Mouse (Mus musculus) limb, embryonic 12.5 days (tissue): ENCODE measurements around the gene Rab40c. TPM values are rescaled to one million over a fixed set of nuclear protein-coding genes. Genes with fewer than 3 reads are reported as not detected.
A peak's percentile ranks its signal among the peaks of the same experiment; 100 is the strongest.

Source experiments
- ATAC-seq: fragments of 200-750 bp; cut with Nextera tagmentation; 2 replicates; pipeline ENCODE4 v1.8.0; 2017; ENCODE audit warnings: low read depth, moderate TSS enrichment; ENCODE audit not compliant: insufficient number of reproducible peaks, insufficient read depth, low FRiP score, low TSS enrichment
- H3K27ac ChIP-seq: fragments of 300-500 bp; sonication (generic); 2 replicates; pipeline ENCODE4 v1.5.1; 2016; ENCODE audit warnings: mild to moderate bottlenecking, moderate library complexity
- H3K27me3 ChIP-seq: fragments of 300-500 bp; sonication (generic); 2 replicates; pipeline ENCODE4 v1.6.1; 2016; ENCODE audit warnings: mild to moderate bottlenecking, moderate library complexity
- H3K36me3 ChIP-seq: fragments of 300-500 bp; sonication (generic); 2 replicates; pipeline ENCODE4 v1.6.1; 2016; ENCODE audit warnings: mild to moderate bottlenecking, moderate library complexity
- H3K4me1 ChIP-seq: fragments of 300-500 bp; sonication (generic); replicated peaks from 2 replicates; pipeline ENCODE4 v1.6.1; 2016
- H3K4me2 ChIP-seq: fragments of 300-500 bp; sonication (generic); 2 replicates; pipeline ENCODE4 v1.6.1; 2016; ENCODE audit warnings: mild to moderate bottlenecking, moderate library complexity
- H3K4me3 ChIP-seq: fragments of 300-500 bp; sonication (generic); replicated peaks from 2 replicates; pipeline ENCODE4 v1.5.1; 2016; ENCODE audit warnings: mild to moderate bottlenecking
- H3K9ac ChIP-seq: fragments of 300-500 bp; sonication (generic); replicated peaks from 2 replicates; pipeline ENCODE4 v1.6.1; 2016; ENCODE audit warnings: mild to moderate bottlenecking, moderate library complexity
- H3K9me3 ChIP-seq: fragments of 300-500 bp; sonication (generic); 2 replicates; pipeline ENCODE4 v1.6.1; 2016; ENCODE audit warnings: mild to moderate bottlenecking, moderate library complexity
- WGBS: fragments of 180-500 bp; shearing (Covaris S2); methylation state at CpG from one replicate; pipeline ENCODE4 v1.1.7; 2016; 5-methylcytosine and 5-hydroxymethylcytosine counted together
- polyA plus RNA-seq: library from polyadenylated mRNA; unstranded; fragments of >200 nt; fragmentation: Nextera tagmentation; extraction: Ambion mirVana; gene quantifications from 2 replicates; pipeline ENCODE4 v1.2.1, GENCODE M21; 2016

Gene Rab40c
- polyA plus RNA-seq, 1 experiment from 2014 or later, result 35.7 TPM

DNA sequence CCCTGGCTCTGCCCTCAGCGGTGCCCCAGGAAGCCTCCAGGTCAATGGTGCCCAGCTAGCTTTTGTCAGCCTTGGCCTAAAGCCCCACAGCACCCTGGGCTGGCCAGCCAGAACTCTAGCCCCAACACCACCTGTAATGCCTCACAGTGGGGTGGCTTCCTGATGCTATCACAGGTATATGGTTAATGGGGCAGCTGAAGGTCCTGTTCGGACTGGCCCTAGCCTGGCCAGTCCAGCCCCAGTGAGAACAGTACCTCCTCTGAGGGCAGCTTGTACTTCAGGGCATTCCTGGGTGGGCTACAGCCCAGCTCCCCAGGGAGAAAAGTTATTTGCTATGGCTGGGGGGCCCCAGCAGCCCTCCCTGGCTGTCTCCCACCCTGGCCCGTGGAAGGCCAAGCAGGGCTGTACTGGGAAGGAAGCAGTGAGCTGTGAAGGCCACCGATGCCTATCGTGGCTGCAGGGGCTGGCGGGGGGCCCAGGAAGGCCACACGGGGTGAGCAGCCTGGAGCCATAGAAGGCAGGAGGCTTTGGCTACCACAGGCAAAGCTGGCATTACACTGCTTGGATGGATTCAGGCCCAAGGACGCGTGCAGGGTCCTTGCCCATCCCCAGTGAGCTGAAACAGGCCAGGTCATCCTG, 26.1 kb upstream of the Rab40c start:
- H3K27ac ChIP-seq, result no peak overlapping the region
- peaks cover 18% of the 10 kb centered on the region for H3K27me3 ChIP-seq
- 75% methylated on average over 9 of the region's 9 CpGs for WGBS
- ATAC-seq, result no peak
- H3K9me3 ChIP-seq, result no peaks in the 10 kb centered on the region
- no peaks in the 10 kb centered on the region for H3K36me3 ChIP-seq
- H3K4me1 ChIP-seq, result peaks cover 10% of the 10 kb centered on the region
- H3K9ac ChIP-seq, result no peak overlapping the region
- H3K4me2 ChIP-seq, result no peak overlapping the region; the same call in 1 of the 2 replicates
- no peak overlapping the region for H3K4me3 ChIP-seq

DNA sequence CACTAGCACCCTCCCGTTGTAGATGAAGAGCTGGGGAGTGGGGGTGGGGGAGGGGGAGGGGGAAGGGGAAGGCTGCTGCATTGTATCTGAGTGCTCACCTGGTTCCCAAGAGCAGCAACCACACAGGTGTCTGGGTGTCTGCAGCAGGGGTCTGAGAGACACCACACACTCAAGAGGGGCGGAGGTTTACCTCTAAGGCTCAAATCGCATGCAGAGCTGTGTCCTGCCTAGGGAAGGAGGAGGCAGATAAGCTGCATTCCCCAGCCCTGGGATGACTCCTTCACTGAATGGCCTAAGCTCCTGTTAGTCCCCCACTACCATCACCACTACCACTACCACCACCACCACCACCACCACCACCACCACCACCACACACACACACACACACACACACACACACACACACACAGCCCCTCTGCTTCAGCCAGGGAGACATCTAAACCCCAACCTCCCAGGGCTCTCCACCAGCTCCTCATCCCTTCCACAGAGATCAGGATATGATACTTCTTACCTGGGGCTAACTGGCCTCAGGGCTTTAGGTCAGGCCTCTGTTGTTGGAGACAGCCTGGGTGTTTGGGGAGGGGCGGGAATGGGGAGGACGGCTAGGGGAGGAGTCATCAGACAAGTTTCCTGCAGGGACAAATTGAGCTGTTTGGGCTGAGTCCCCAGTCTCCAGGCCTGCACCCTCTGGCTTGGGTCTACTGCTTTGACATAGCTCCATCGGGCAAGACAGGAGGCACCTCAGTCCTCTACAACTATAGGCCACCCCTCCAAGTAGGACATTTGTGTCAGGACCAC, 25.0 kb upstream of the Rab40c start, which contains the start of the genes Pigq and Nhlrc4:
TSS of gene Pigq (minus strand) at position 571 of the 798 bp plus-strand sequence.
TSS of gene Nhlrc4 (minus strand) at position 596 of the 798 bp plus-strand sequence.
- WGBS, result 57% methylated on average over 6 of the region's 6 CpGs
- Histone ChIP-seq H3K9me3 (no peaks in the 10 kb centered on the region), H3K27me3 (peaks cover 7% of the 10 kb centered on the region), H3K4me3 (no peak within 1 kb of the TSS), H3K4me1 (peaks cover 13% of the 10 kb centered on the region), H3K27ac (no peak within 1 kb of the TSS), H3K4me2 (no peak within 1 kb of the TSS; the same call in 1 of the 2 replicates), H3K9ac (no peak within 1 kb of the TSS), H3K36me3 (no peaks in the 10 kb centered on the region; the same call in 1 of the 2 replicates)
- no peak for ATAC-seq

DNA sequence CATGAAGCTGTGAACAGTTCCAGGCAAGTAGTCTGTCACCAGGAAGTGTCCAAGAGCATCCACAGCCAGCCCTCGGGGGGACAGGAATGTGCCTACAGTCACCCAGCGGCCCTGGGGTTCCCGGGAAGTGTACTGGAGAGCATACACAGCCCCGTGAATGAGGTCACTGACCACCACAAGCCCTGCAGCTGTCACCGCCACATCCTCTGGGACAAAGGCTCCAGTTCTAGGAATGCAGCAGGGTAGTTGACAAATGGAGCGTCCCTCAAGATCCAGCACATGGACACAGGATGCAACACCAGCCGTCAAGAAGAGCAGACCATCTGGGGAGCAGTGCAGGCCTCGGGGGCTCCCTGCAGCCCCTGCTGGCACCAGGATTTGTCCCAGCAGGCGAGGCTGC, 24.2 kb upstream of the Rab40c start:
- Histone ChIP-seq H3K4me3 (no peak overlapping the region), H3K4me2 (no peak overlapping the region)
- WGBS, result 73% methylated on average over 9 of the region's 9 CpGs

DNA sequence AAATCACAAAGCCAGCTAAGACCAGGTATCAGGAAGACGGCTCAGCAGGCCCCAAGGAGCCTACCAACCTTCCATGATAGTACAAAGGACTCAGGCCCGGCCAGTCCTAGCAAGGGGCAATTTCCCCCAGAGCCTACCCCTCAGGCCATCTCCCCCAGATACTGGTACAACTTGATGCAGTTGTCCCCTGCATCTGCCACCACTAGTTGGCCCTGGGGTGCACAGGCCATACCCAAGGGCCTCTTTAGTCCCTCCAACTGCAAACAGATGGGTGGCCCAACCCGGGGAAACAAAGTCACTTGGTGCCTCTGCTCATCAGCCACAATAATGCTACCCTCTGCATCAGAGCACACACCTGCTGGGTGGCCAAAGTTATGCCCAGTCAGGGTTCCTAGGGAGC, 23.7 kb upstream of the Rab40c start:
- H3K36me3 ChIP-seq, result peaks cover 8% of the 10 kb centered on the region; the same call in 1 of the 2 replicates
- no peak overlapping the region for H3K4me2 ChIP-seq
- H3K9me3 ChIP-seq, result no peaks in the 10 kb centered on the region
- no peaks in the 10 kb centered on the region for H3K27me3 ChIP-seq
- no peak for ATAC-seq
- H3K9ac ChIP-seq, result no peak overlapping the region
- 75% methylated on average over 3 of the region's 3 CpGs for WGBS
- H3K4me1 ChIP-seq, result peaks cover 13% of the 10 kb centered on the region
- H3K27ac ChIP-seq, result no peak overlapping the region
- H3K4me3 ChIP-seq, result no peak overlapping the region

More for the DNA sequence above, 24.2 kb upstream of the Rab40c start:
- Histone ChIP-seq H3K27me3 (peaks cover 3% of the 10 kb centered on the region; the same call in 1 of the 2 replicates), H3K9me3 (no peaks in the 10 kb centered on the region), H3K27ac (no peak overlapping the region), H3K9ac (no peak overlapping the region), H3K36me3 (peaks cover 3% of the 10 kb centered on the region; the same call in 1 of the 2 replicates), H3K4me1 (peaks cover 13% of the 10 kb centered on the region)
- ATAC-seq, result no peak

DNA sequence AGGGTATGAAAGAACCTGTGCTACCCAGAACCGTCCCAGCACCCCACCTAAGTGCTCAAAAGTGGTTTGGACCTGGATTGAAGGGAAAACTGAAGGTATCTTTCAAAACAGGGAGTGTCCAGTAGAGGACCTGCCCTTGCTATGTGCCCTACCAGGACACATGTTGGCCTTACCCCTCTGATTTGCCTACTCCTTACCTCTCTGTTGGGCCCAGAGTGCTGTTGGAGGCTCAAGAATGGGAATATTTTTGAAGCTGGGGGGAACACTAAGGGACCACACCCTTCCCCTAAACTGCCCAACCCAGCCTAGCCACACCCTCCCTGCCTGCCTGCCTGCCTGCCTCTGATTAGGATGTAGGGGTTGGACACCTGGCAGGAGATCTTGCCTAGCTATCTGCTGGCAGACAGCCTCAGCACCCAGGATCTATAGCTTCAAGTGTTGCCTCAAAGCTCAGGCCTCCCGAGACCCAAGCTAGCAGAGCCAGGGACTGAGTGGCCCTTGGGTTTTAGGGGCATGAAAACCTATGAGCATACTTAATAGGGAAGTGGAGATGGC, 23.1 kb upstream of the Rab40c start:
- no peak for ATAC-seq
- no peak overlapping the region for H3K4me3 ChIP-seq
- no peak overlapping the region for H3K9ac ChIP-seq
- peaks cover 10% of the 10 kb centered on the region; the same call in 1 of the 2 replicates for H3K36me3 ChIP-seq
- no peaks in the 10 kb centered on the region for H3K27me3 ChIP-seq
- peaks cover 13% of the 10 kb centered on the region for H3K4me1 ChIP-seq
- 80% methylated on average over 2 of the region's 2 CpGs for WGBS
- no peak overlapping the region for H3K27ac ChIP-seq
- H3K9me3 ChIP-seq, result no peaks in the 10 kb centered on the region
- peak overlapping the region; percentile 76 for H3K4me2 ChIP-seq

DNA sequence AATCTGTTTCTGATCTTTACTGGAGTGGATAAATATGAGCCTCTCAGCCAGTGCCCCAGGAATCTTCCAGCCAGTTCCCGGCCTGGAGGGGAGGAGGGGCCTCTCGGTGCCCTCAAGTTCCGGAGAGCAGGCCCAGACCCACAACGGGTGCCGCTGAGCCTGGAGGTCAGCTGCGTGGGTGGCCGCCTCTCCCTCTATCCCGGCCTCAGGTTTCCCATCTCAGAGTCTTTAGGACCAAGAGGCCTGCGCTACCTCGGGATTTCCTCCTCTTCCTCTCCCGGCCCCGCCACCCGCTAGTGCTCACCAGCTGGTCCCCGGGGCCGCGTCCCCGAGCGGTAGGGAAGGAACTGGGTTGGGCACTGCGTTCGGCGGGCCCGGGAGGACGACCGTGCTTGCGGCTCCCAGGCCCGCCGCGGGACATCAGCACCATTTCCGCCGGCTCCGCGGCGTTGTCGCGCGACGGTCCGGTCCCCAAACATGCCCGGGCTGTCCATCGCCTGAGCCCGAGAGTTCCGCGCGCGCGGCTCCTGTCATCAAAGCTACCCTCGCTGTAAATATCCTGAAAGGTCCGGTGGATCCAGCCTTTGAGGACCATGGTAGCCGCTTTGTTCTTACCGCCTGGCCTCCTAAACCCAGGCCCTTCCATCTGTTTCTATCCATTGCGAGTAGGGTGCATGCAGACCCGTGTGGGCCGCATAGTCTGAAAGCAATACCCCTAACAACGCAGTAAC, 22.1 kb upstream of the Rab40c start:
- Histone ChIP-seq H3K9ac (peak overlapping the region; percentile 96), H3K4me2 (peak overlapping the region; percentile 76), H3K9me3 (no peaks in the 10 kb centered on the region), H3K27ac (peak overlapping the region; percentile 92), H3K4me3 (peak overlapping the region; percentile 90), H3K27me3 (no peaks in the 10 kb centered on the region), H3K36me3 (peaks cover 20% of the 10 kb centered on the region), H3K4me1 (peaks cover 13% of the 10 kb centered on the region)
- WGBS, result 3% methylated on average over 54 of the region's 54 CpGs
- ATAC-seq, result peak; percentile 53; the same call in 1 of the 2 replicates

DNA sequence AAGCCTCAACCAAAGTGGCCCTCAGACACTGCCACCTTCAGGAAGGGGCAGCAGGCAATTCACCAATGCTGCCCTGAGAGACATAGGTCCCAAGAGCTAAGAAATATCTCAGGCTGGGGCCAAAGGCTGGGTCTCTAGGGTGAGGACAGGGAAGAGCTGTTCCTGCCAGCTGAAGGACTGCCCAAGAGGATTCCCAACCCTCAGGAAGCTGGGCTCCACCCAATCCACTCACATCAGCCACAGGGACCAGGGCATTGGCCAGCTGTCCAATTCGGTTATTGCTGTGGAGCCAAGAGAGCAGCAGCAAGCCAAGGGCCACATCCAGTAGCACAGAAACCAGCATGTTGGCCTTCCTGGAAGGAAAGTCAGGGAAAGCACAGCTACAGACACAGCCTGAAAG, 15.0 kb upstream of the Rab40c start:
- Histone ChIP-seq H3K27me3 (no peaks in the 10 kb centered on the region), H3K4me1 (no peaks in the 10 kb centered on the region), H3K9ac (no peak overlapping the region), H3K4me3 (no peak overlapping the region), H3K27ac (no peak overlapping the region), H3K9me3 (no peaks in the 10 kb centered on the region), H3K36me3 (peaks cover 89% of the 10 kb centered on the region), H3K4me2 (no peak overlapping the region)
- no peak for ATAC-seq
- 85% methylated on average over 1 of the region's 1 CpGs for WGBS

DNA sequence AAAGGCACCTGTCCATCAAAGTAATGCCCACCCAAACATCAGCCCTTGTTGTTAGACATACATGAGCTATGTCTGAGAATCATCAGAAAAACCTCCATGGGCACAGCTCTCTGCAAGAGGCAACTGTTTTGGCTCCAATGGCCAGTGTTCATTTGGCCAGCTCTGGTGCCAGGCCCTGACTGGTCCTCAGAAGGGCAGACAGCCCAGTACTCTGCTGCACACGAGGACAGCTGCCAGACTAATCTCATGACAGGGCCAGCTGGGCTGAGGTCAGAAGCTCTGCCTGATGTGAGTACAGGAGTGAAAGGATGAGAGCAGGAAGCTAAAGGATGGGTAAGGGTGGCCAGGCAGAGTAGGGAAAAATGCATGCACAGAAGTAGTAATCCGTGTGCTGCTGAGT, 5.8 kb upstream of the Rab40c start:
- H3K27me3 ChIP-seq, result no peaks in the 10 kb centered on the region
- H3K4me3 ChIP-seq, result no peak overlapping the region
- H3K27ac ChIP-seq, result no peak overlapping the region
- H3K4me2 ChIP-seq, result no peak overlapping the region
- no peak overlapping the region for H3K9ac ChIP-seq
- H3K4me1 ChIP-seq, result peaks cover 10% of the 10 kb centered on the region; the same call in 1 of the 2 replicates
- 77% methylated on average over 2 of the region's 2 CpGs for WGBS
- no peaks in the 10 kb centered on the region for H3K9me3 ChIP-seq
- peaks cover 48% of the 10 kb centered on the region for H3K36me3 ChIP-seq
- no peak for ATAC-seq

DNA sequence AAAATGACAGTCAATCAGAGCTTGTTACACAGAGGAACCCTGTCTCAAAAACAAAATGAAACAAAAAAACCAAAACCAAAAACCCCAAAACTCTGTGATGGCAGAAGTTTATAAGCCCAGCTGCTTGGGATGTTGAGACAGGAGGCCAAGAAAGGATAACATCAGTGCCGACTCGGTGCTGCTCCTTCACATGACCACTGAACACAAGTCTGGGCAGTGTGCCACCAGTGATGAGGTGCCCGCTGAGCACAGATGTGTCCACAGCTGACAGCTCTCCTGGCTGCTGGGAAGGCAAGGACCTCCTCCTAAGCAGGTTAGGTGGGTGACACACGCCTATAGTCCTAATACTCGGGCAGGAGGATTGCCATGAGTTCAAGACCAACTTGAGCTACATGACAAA, 2.6 kb upstream of the Rab40c start:
- Histone ChIP-seq H3K4me2 (no peak overlapping the region), H3K9me3 (no peaks in the 10 kb centered on the region), H3K4me3 (no peak overlapping the region), H3K9ac (no peak overlapping the region), H3K27me3 (no peaks in the 10 kb centered on the region), H3K4me1 (peaks cover 25% of the 10 kb centered on the region), H3K36me3 (peaks cover 22% of the 10 kb centered on the region), H3K27ac (no peak overlapping the region)
- ATAC-seq, result no peak
- WGBS, result 80% methylated on average over 5 of the region's 5 CpGs

DNA sequence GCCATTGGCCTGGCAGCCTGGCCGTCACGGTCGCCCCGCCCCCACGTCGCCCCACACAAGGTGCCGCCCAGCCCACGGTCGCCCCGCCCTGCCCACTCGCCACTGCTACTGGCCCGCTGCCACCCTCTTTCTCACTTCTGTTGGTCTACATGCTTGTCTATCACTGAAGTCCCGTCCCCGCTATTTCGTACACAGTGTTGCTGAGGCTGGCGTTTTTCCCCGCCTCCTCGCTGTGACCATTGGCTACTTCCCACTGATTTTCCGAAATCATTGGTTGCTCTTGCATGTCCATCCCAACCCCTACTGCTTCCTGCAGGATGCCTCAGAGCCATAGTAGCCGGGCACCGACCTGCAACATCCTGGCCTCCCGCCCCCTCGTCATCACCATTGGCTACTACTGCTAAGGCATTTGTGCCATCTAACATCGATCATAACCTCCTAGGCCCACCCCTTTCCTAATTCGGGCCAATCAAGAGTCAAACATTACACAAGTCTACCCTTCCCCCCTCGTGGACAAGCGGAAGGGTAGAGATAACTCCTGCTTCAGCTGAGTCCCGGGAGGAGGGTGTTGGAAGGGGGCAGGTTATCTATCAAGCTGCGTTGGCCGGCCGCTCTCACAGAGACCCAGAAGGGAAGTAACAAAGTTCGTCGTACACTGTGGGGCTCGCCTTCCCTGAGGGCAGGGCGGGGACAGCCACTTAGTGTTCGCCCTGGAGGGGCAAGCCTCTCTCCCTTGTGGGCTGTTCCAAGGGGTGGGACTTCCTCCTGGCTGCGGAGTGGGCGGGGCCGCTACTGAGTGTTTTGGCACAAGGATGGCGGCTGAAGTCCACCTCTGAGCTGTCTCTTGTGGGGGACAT, 487 bp upstream of the Rab40c start:
- peaks cover 25% of the 10 kb centered on the region for H3K4me1 ChIP-seq
- peak overlapping the region; percentile 87 for H3K9ac ChIP-seq
- no peaks in the 10 kb centered on the region for H3K27me3 ChIP-seq
- H3K9me3 ChIP-seq, result no peaks in the 10 kb centered on the region
- 1% methylated on average over 34 of the region's 40 CpGs for WGBS
- H3K36me3 ChIP-seq, result peaks cover 12% of the 10 kb centered on the region; the same call in 1 of the 2 replicates
- H3K27ac ChIP-seq, result peak overlapping the region; percentile 92
- peak overlapping the region; percentile 96 for H3K4me3 ChIP-seq
- peak overlapping the region; percentile 91 for H3K4me2 ChIP-seq
- peak; percentile 98 for ATAC-seq
